Mouse (Mus musculus) CD8-positive naive resting alpha-beta T cell, adult 57 days (primary cell): ENCODE results near the gene Usp21. TPM values are rescaled to one million over a fixed set of nuclear protein-coding genes. Genes with fewer than 3 reads are reported as not detected.

Experiments used
- total RNA-seq: library from RNA; stranded (reverse); gene quantifications from one replicate; pipeline ENCODE4 v1.2.4, GENCODE M21; 2023

The Usp21 gene
- 45.6 TPM for total RNA-seq

GRCm38 (mm10) chr1:171287136-171288081 is at the start of gene Usp21:
Usp21 (minus strand) TSS chr1:171287991.

GRCm38 (mm10) chr1:171328839-171329432 is 41.1 kb upstream of the Usp21 start, which contains the start of gene Dedd:
Dedd (plus strand) TSS chr1:171329145.

GRCm38 (mm10) chr1:171294298-171295062 is 6.7 kb upstream of the Usp21 start, which contains the start of gene Ufc1:
Ufc1 (minus strand) TSS chr1:171295024.

GRCm38 (mm10) chr1:171280916-171281527 is 6.8 kb downstream of the Usp21 start, which contains the start of gene Ppox:
Ppox (minus strand) TSS chr1:171281186.

GRCm38 (mm10) chr1:171269848-171270572 is 17.8 kb downstream of the Usp21 start, which contains the start of gene B4galt3:
B4galt3 (plus strand) TSS chr1:171270328.

GRCm38 (mm10) chr1:171250680-171251593 is 36.9 kb downstream of the Usp21 start, which contains the start of gene Ndufs2:
Ndufs2 (minus strand) TSS chr1:171251388.

GRCm38 (mm10) chr1:171249913-171250600 is 37.7 kb downstream of the Usp21 start, which contains the start of gene Adamts4:
Adamts4 (plus strand) TSS chr1:171250421.

GRCm38 (mm10) chr1:171234126-171234525 is 53.7 kb downstream of the Usp21 start, which contains the start of gene Fcer1g:
Fcer1g (minus strand) TSS chr1:171234365.

Other genes starting within 250 kb of the Usp21 start
- 3.4 TPM for gene Fcgr3, start 223.1 kb downstream of the Usp21 start, total RNA-seq
- gene Cfap126, start 174.1 kb downstream of the Usp21 start, total RNA-seq = not detected
- 109 TPM for gene Sdhc, start 137.4 kb downstream of the Usp21 start, total RNA-seq
- not detected for gene Mpz, start 137.3 kb downstream of the Usp21 start, total RNA-seq
- gene Pcp4l1, start 91.7 kb downstream of the Usp21 start, total RNA-seq = not detected
- gene Nr1i3, start 74.0 kb downstream of the Usp21 start, total RNA-seq = not detected
- gene Tomm40l, start 65.5 kb downstream of the Usp21 start, total RNA-seq = 16.1 TPM
- not detected for gene Apoa2, start 62.9 kb downstream of the Usp21 start, total RNA-seq
- 13.4 TPM for gene Fcer1g, start 53.6 kb downstream of the Usp21 start, total RNA-seq
- gene Adamts4, start 37.6 kb downstream of the Usp21 start, total RNA-seq = not detected
- gene Ndufs2, start 36.6 kb downstream of the Usp21 start, total RNA-seq = 122 TPM
- 66.1 TPM for gene B4galt3, start 17.7 kb downstream of the Usp21 start, total RNA-seq
- gene Ppox, start 6.8 kb downstream of the Usp21 start, total RNA-seq = 49.0 TPM
- gene Ufc1, start 7.0 kb upstream of the Usp21 start, total RNA-seq = 52.8 TPM
- 24.5 TPM for gene Dedd, start 41.2 kb upstream of the Usp21 start, total RNA-seq
- gene Nit1, start 57.7 kb upstream of the Usp21 start, total RNA-seq = 28.0 TPM
- 79.6 TPM for gene Pfdn2, start 57.7 kb upstream of the Usp21 start, total RNA-seq
- 1.3 TPM for gene Klhdc9, start 72.8 kb upstream of the Usp21 start, total RNA-seq
- gene Nectin4, start 82.1 kb upstream of the Usp21 start, total RNA-seq = 0.24 TPM
- 203 TPM for gene Arhgap30, start 101.0 kb upstream of the Usp21 start, total RNA-seq
- gene Usf1, start 123.3 kb upstream of the Usp21 start, total RNA-seq = 102 TPM
- gene Tstd1, start 130.9 kb upstream of the Usp21 start, total RNA-seq = 5.8 TPM
- gene F11r, start 149.5 kb upstream of the Usp21 start, total RNA-seq = 0.46 TPM
- gene Alyref2, start 215.5 kb upstream of the Usp21 start, total RNA-seq = 4.2 TPM
- not detected for gene Itln1, start 247.3 kb upstream of the Usp21 start, total RNA-seq